Mouse (Mus musculus) heart, embryonic 16.5 days (tissue): ENCODE data around the gene Olfr402. TPM values are rescaled to one million over a fixed set of nuclear protein-coding genes. Genes with fewer than 3 reads are reported as not detected.
"Not testable (repeated sequence)": the region's sequence is repeated elsewhere in the genome, so short reads cannot be mapped to it uniquely, and the experiment has no call there.

Source experiments
- ATAC-seq: fragments of 200-750 bp; cut with Nextera tagmentation; replicated peaks from 2 replicates; pipeline ENCODE4 v1.8.0; 2017; ENCODE audit warnings: moderate number of reproducible peaks; ENCODE audit not compliant: insufficient read depth, low FRiP score; ENCODE audit errors: extremely low read depth
- H3K27ac ChIP-seq: fragments of 300-500 bp; sonication (generic); 2 replicates; pipeline ENCODE4 v1.5.1; 2014; ENCODE audit warnings: mild to moderate bottlenecking, low read length, control low read depth, moderate library complexity
- H3K27me3 ChIP-seq: fragments of 300-500 bp; sonication (generic); 2 replicates; pipeline ENCODE4 v1.6.1; 2014; ENCODE audit warnings: low read length, mixed read lengths; ENCODE audit not compliant: control insufficient read depth, insufficient read depth
- H3K36me3 ChIP-seq: fragments of 300-500 bp; sonication (generic); 2 replicates; pipeline ENCODE4 v1.6.1; 2014; ENCODE audit not compliant: control insufficient read depth, insufficient read depth
- H3K4me1 ChIP-seq: fragments of 300-500 bp; sonication (generic); 2 replicates; pipeline ENCODE4 v1.6.1; 2014; ENCODE audit warnings: low read length, mixed read lengths; ENCODE audit not compliant: control insufficient read depth, insufficient read depth
- H3K4me2 ChIP-seq: fragments of 300-500 bp; sonication (generic); 2 replicates; pipeline ENCODE4 v1.6.1; 2014; ENCODE audit warnings: low read depth, mild to moderate bottlenecking, control low read depth, low read length
- H3K4me3 ChIP-seq: fragments of 300-500 bp; sonication (generic); 2 replicates; pipeline ENCODE4 v1.5.1; 2014; ENCODE audit warnings: mild to moderate bottlenecking, control low read depth, low read length
- H3K9ac ChIP-seq: fragments of 300-500 bp; sonication (generic); 2 replicates; pipeline ENCODE4 v1.6.1; 2014; ENCODE audit warnings: low read length, control low read depth
- H3K9me3 ChIP-seq: fragments of 300-500 bp; sonication (generic); replicated peaks from 2 replicates; pipeline ENCODE4 v1.6.1; 2016; ENCODE audit warnings: low read length; ENCODE audit not compliant: control insufficient read depth
- WGBS: fragments of 180-500 bp; shearing (Covaris S2); extraction: QIAGEN DNeasy Blood & Tissue Kit; methylation state at CpG from one replicate; pipeline ENCODE4 v1.1.7; 2014; 5-methylcytosine and 5-hydroxymethylcytosine counted together
- polyA plus RNA-seq: library from polyadenylated mRNA; unstranded; fragments of >200 nt; fragmentation: Nextera tagmentation; extraction: Ambion mirVana; gene quantifications from 2 replicates; pipeline ENCODE4 v1.2.1, GENCODE M21; 2015

The Olfr402 gene
- polyA plus RNA-seq: not detected in 2 replicates

GRCm38 (mm10) chr11:74153229-74153628, at the start of gene Olfr402:
Gene Olfr402, plus strand, starts transcription at chr11:74153529.
- WGBS: 47% methylated on average over 3 of the region's 3 CpGs
- no peak for ATAC-seq
- no peak within 1 kb of the TSS for H3K4me2 ChIP-seq

GRCm38 (mm10) chr11:74105066-74105465, 48.3 kb upstream of the Olfr402 start:
- Histone ChIP-seq H3K4me2 (no peak overlapping the region), H3K4me1 (no peaks in the 10 kb centered on the region), H3K27me3 (no peaks in the 10 kb centered on the region), H3K36me3 (no peaks in the 10 kb centered on the region), H3K9me3 (peaks cover 4% of the 10 kb centered on the region), H3K9ac (no peak overlapping the region), H3K4me3 (no peak overlapping the region), H3K27ac (no peak overlapping the region)
- ATAC-seq: no peak
- 25% methylated on average over 5 of the region's 5 CpGs for WGBS

More at GRCm38 (mm10) chr11:74153229-74153628, at the start of gene Olfr402:
- no peak within 1 kb of the TSS for H3K4me3 ChIP-seq
- H3K4me1 ChIP-seq: no peaks in the 10 kb centered on the region
- no peak within 1 kb of the TSS for H3K9ac ChIP-seq
- no peaks in the 10 kb centered on the region for H3K27me3 ChIP-seq
- peaks cover 5% of the 10 kb centered on the region; the same call in 1 of the 2 replicates for H3K9me3 ChIP-seq
- H3K27ac ChIP-seq: no peak within 1 kb of the TSS
- H3K36me3 ChIP-seq: no peaks in the 10 kb centered on the region

- Histone ChIP-seq H3K9me3 (peaks cover 8% of the 10 kb centered on the region), H3K9ac (no peak within 1 kb of the TSS)
Observed at GRCm38 (mm10) chr11:74113412-74113811, 39.9 kb upstream of the Olfr402 start, which contains the start of gene Olfr401. Gene Olfr401, plus strand, starts transcription at chr11:74113712.

DNA sequence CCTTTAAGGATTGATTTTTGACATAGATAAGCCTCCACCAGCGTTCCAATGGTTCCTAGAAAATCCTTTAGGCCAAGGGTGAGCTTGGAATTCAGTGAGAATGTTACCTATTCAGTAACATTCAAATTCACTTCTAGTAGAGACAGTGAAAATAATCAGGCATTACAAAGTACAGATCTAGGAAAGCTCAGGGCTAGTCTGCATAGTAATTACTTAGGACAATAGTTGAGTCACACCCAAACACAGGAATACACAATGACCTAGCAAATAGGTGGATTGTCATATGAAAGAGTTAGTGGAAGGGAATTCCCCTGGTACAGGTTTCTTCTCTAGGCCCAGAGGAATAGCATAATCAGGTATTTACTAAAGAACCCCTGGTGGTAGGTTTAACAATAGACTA, 13.3 kb upstream of the Olfr402 start:
- WGBS: 22% methylated on average over 1 of the region's 1 CpGs
- H3K4me2 ChIP-seq, H3K4me3 ChIP-seq, H3K27me3 ChIP-seq, H3K9ac ChIP-seq, ATAC-seq, H3K4me1 ChIP-seq, H3K36me3 ChIP-seq, H3K27ac ChIP-seq: not testable (repeated sequence)
- peaks cover 33% of the 10 kb centered on the region for H3K9me3 ChIP-seq

More at GRCm38 (mm10) chr11:74113412-74113811, 39.9 kb upstream of the Olfr402 start, which contains the start of gene Olfr401:
- no peak for ATAC-seq
- H3K4me2 ChIP-seq: no peak within 1 kb of the TSS
- no peaks in the 10 kb centered on the region for H3K4me1 ChIP-seq
- no peak within 1 kb of the TSS for H3K27ac ChIP-seq
- no peaks in the 10 kb centered on the region for H3K27me3 ChIP-seq
- H3K36me3 ChIP-seq: no peaks in the 10 kb centered on the region
- H3K4me3 ChIP-seq: no peak within 1 kb of the TSS

- no peak for ATAC-seq
- Histone ChIP-seq H3K4me3 (no peak overlapping the region), H3K27ac (no peak overlapping the region), H3K9me3 (peaks cover 17% of the 10 kb centered on the region), H3K9ac (no peak overlapping the region), H3K27me3 (no peaks in the 10 kb centered on the region), H3K4me1 (no peaks in the 10 kb centered on the region), H3K36me3 (no peaks in the 10 kb centered on the region), H3K4me2 (no peak overlapping the region)
Observed at GRCm38 (mm10) chr11:74145866-74146265, 7.5 kb upstream of the Olfr402 start.

- H3K36me3 ChIP-seq: no peaks in the 10 kb centered on the region
- H3K4me2 ChIP-seq: no peak overlapping the region
- no peaks in the 10 kb centered on the region for H3K27me3 ChIP-seq
- H3K9me3 ChIP-seq: peaks cover 4% of the 10 kb centered on the region
- no peak overlapping the region for H3K4me3 ChIP-seq
- no peak overlapping the region for H3K9ac ChIP-seq
- ATAC-seq: no peak
- H3K4me1 ChIP-seq: no peaks in the 10 kb centered on the region
- H3K27ac ChIP-seq: no peak overlapping the region
Observed at GRCm38 (mm10) chr11:74168771-74169170, 15.4 kb downstream of the Olfr402 start.

- ATAC-seq: no peak
- no peaks in the 10 kb centered on the region for H3K36me3 ChIP-seq
- H3K27ac ChIP-seq: no peak overlapping the region
- H3K4me1 ChIP-seq: no peaks in the 10 kb centered on the region
- H3K4me2 ChIP-seq: no peak overlapping the region
- H3K27me3 ChIP-seq: no peaks in the 10 kb centered on the region
- no peak overlapping the region for H3K4me3 ChIP-seq
- 67% methylated on average over 4 of the region's 4 CpGs for WGBS
- H3K9ac ChIP-seq: no peak overlapping the region
- peaks cover 4% of the 10 kb centered on the region; the same call in 1 of the 2 replicates for H3K9me3 ChIP-seq
Observed at GRCm38 (mm10) chr11:74183168-74183567, 29.8 kb downstream of the Olfr402 start.

- ATAC-seq: no peak
- H3K27me3 ChIP-seq: no peaks in the 10 kb centered on the region
- no peak overlapping the region for H3K27ac ChIP-seq
- WGBS: 73% methylated on average over 4 of the region's 4 CpGs
- H3K4me1 ChIP-seq: no peaks in the 10 kb centered on the region
- H3K9me3 ChIP-seq: peaks cover 2% of the 10 kb centered on the region; the same call in 1 of the 2 replicates
- H3K4me2 ChIP-seq: no peak overlapping the region
- no peak overlapping the region for H3K4me3 ChIP-seq
- H3K36me3 ChIP-seq: no peaks in the 10 kb centered on the region
- H3K9ac ChIP-seq: no peak overlapping the region
Observed at GRCm38 (mm10) chr11:74183745-74184144, 30.4 kb downstream of the Olfr402 start.

- Histone ChIP-seq H3K4me3 (no peak within 1 kb of the TSS), H3K36me3 (no peaks in the 10 kb centered on the region), H3K27me3 (no peaks in the 10 kb centered on the region), H3K4me1 (no peaks in the 10 kb centered on the region), H3K4me2 (no peak within 1 kb of the TSS), H3K27ac (no peak within 1 kb of the TSS), H3K9ac (no peak within 1 kb of the TSS), H3K9me3 (peaks cover 2% of the 10 kb centered on the region; the same call in 1 of the 2 replicates)
- ATAC-seq: no peak
Observed at GRCm38 (mm10) chr11:74185949-74186348, 32.6 kb downstream of the Olfr402 start, which contains the start of gene Olfr403. Gene Olfr403, plus strand, starts transcription at chr11:74186249.
